Mouse (Mus musculus) small intestine, adult 10 weeks (tissue): ENCODE measurements around the gene Cnih1. TPM values are rescaled to one million over a fixed set of nuclear protein-coding genes. Genes with fewer than 3 reads are reported as not detected.

Experiments used
- polyA plus RNA-seq: library from polyadenylated mRNA; stranded (reverse); fragments of 350-450 nt; fragmentation: Illumina TruSeq; extraction: RNeasy Lipid Tissue Mini Kit (QIAGEN cat#74804); gene quantifications from one replicate; pipeline ENCODE4 v1.2.3, GENCODE M21; 2014; ENCODE audit warnings: low replicate concordance

The Cnih1 gene
- 331 TPM for polyA plus RNA-seq

GRCm38 (mm10) chr14:46787787-46788504 lies at the start of gene Cnih1:
Gene Cnih1 (minus strand): TSS chr14:46788411.

GRCm38 (mm10) chr14:46831837-46832333 lies 43.7 kb upstream of the Cnih1 start, which contains the start of gene Cgrrf1:
Gene Cgrrf1 (plus strand): TSS chr14:46832125.

GRCm38 (mm10) chr14:46821873-46822716 lies 33.9 kb upstream of the Cnih1 start, which contains the start of gene Gmfb:
Gene Gmfb (minus strand): TSS chr14:46822242.

GRCm38 (mm10) chr14:46760355-46761029 lies 27.7 kb downstream of the Cnih1 start, which contains the start of gene Cdkn3:
Gene Cdkn3 (plus strand): TSS chr14:46760541.

Other genes starting within 250 kb of the Cnih1 start
- gene Cdkn3, start 27.9 kb downstream of the Cnih1 start, polyA plus RNA-seq: 25.7 TPM
- gene Gmfb, start 33.8 kb upstream of the Cnih1 start, polyA plus RNA-seq: 254 TPM
- 35.5 TPM for gene Cgrrf1, start 43.7 kb upstream of the Cnih1 start, polyA plus RNA-seq
- gene Samd4, start 94.4 kb upstream of the Cnih1 start, polyA plus RNA-seq: 3.4 TPM